Mouse (Mus musculus): ENCODE measurements at regions not wholly inside any gene's neighbourhood (a gene's known extent, or its start where the extent isn't known, plus 50 kb on each side); places are given as distances from the start of the nearest gene placed in this dataset.

- no peak for DNase-seq (ENCODE audit: extremely low spot score)
Measured at GRCm38 (mm10) chr7:75063816-75064215, 245.2 kb downstream of the Sv2b start.

- no peak for DNase-seq (ENCODE audit: extremely low spot score)
Measured at GRCm38 (mm10) chr7:75050231-75050630, 258.8 kb downstream of the Sv2b start.

GRCm38 (mm10) chr7:75049751-75050150, 259.3 kb downstream of the Sv2b start:
- DNase-seq (ENCODE audit: extremely low spot score): no peak

GRCm38 (mm10) chr7:75048822-75049221, 260.2 kb downstream of the Sv2b start:
- DNase-seq (ENCODE audit: extremely low spot score): no peak

DNA sequence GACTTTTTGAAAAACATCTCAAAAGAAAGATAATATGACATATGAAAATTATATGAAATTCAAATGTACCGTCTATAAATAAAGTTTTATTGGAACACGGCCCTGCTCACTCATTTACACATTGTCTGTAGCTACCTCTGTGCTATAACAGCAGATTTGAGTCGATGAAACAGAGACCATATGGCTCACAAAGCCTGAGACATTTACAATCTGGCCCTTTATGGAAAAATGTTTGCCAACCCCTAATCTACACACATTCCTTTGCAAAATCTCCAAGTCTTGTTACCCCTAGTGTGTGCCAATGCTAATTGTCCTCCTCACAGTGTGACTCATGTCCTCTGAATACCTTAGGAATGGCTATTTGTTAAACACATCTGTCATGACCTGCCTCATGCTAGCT, 261.2 kb downstream of the Sv2b start:
- no peak for DNase-seq (ENCODE audit: extremely low spot score)

GRCm38 (mm10) chr7:75040871-75041270, 268.2 kb downstream of the Sv2b start:
- DNase-seq (ENCODE audit: extremely low spot score): no peak

DNA sequence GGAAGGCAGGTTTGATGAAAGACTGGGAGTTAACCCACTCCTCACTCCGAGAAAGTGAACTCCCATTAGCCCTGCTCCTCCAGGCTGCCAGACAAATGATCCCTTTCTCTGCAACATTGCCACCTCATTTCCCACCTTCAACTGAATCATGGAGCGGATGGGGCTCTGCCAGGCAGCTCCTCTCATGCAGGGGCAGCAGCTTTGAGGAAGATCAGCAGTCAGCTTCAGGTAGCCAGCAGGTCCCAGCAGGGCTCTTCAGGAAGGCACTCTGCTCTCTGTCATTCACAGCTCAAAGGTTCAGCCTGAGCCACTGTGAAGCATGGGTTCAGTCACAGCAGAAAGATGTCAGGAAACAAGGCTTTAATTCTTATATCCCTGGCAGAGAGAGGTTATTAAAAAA, 282.9 kb downstream of the Sv2b start:
- DNase-seq (ENCODE audit: extremely low spot score): no peak

GRCm38 (mm10) chr7:75021966-75022365, 287.1 kb downstream of the Sv2b start:
- peak; percentile 4 for DNase-seq (ENCODE audit: extremely low spot score)

DNA sequence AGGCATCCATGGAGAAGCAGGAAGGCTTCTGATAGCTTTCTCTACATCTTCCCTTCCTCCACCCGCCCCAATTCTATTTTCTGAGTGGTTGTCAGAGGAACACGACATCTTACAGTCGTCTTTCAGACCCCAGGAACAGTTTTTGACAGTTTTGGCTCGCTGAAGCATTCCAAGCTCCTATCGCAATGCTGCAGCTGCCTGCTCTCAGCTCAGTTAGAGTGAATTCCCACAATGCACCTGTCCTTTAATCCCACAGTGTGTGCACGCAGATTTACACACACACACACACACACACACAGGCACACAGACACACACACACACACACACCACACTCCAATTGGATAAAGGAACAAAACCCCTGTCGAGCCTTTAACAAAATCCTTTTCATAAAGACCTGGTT, 290.4 kb downstream of the Sv2b start:
- no peak for DNase-seq (ENCODE audit: extremely low spot score)

DNA sequence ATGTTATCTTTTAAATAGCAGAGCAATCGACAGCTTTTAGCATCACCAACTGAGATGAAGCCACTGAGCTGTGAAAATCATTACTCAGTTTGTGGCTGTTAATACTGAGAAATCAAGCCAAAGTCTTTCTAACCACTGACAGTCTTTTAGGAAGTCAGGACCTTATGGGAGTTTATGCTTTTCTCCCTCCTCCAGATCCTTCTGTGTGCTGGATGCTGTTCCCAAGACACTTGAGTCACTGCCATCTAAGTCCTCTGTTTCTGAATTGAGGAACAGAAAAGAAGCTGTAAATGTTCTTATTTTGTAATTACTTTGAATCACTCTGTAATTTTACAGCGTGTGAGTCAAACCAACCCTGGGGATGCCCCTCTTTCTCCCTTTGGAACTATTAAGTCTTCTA, 300.6 kb downstream of the Sv2b start:
- no peak for DNase-seq (ENCODE audit: extremely low spot score)

- DNase-seq (ENCODE audit: extremely low spot score): no peak
Measured at GRCm38 (mm10) chr7:74990198-74990597, 318.9 kb downstream of the Sv2b start.

GRCm38 (mm10) chr7:74979479-74979878, 329.6 kb downstream of the Sv2b start:
- DNase-seq (ENCODE audit: extremely low spot score): no peak

DNA sequence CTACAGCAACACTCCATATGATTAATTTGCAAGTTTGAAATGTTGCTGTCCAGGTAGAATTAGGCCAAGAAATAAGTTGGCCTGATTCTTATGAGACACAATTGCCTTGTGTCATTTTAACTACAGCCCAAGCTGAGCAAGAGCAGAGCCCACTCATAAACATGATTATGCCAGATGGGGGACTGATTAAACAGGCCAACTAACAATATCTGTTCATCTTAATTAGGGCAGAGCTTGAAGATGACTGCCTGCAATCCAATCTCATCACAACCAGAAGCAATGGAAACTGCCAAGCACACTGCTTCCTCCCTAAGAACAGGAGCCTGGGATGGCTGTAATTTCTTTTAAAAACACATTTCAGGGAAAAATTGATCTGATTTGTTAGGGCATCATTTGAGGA, 333.1 kb downstream of the Sv2b start:
- DNase-seq (ENCODE audit: extremely low spot score): no peak

DNA sequence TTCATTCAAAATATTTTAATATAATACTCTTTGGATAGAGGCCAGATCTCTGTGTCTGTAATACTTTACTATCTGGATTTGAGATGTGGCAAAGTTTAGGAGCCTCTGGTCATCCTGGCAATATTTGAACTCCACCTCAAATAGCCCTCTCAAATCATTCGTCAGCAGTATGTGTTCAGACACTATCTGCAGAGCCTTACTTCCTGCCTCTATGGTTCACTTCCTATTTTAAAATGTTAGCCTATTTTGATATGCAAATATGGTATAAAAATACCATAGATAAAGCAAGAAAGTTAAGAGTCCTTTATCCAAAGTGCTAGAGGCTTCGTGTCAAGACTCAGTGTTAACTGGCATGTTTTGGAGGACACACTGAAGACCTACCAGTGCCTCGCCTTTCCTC, 334.6 kb downstream of the Sv2b start:
- no peak for DNase-seq (ENCODE audit: extremely low spot score)

GRCm38 (mm10) chr7:74944421-74945098, 364.5 kb downstream of the Sv2b start:
- no peak for DNase-seq (ENCODE audit: extremely low spot score)

DNA sequence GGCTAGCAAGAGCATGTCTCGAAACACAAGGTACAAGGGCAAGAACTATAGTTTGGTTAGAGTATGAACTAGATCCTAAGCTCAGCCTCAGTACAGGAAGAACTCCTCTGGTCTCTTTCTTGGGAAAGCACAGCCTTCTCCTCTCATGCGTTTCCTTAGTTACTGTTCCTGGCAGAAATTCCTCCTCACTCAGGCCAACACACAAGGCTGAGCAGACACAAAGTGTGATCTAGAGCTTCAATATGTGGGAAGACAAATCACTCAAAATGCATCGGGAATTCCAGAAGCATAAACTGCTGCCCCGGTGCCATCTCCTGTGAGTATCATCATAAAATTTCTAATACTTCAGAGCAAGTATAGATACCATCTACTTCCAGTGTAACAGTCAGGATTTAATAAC, 366.1 kb downstream of the Sv2b start:
- no peak for DNase-seq (ENCODE audit: extremely low spot score)

DNA sequence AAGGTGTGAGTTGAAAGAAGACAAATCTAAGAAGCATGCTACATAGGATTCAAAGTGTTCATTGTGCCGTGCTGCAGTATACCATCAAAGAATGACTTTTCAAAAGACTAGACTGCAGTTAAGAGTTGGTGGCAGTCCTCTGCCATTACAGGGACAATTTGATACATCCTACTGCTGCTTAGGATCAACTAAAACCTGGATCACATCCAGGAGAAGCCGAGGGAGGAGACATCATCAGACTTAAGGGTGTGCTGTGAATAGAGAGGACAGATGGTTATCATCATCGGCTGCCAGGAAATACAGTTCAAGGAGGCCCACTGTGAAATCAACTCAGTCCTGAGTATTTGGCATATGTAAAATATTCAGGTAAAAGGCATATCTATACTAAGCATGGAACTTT, 366.9 kb downstream of the Sv2b start:
- no peak for DNase-seq (ENCODE audit: extremely low spot score)

DNA sequence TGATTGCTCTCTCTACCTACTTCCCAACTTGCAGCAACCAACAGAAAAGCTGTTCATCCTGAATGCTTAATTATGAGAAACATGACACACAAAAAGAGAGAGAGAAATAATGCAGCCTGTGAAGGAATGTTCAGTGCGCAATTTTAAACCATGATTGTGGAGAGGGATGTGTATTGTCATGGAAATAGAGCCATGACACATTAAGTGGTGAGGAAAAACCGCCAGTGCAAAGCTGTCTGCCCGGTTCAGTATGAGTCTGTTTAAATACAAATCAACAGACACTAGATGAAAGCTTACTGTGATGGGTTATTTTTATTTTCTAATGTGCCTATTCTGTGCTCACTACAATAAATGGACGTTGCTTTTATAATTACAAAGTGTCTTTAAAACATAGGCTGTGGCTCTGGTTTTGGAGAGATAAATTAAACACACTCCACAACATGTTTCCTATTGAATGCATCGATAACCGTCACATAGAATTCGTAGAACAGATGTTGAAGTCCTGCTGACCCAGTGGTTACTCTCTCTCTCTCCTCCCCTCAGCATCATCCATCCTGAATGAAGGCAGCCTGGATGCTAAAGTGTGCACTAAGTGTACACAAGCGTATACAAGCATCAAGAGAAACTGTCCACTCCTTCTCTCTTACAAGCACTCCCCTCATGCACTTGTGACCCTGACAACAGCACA, 374.7 kb upstream of the Slco3a1 start:
- DNase-seq (ENCODE audit: extremely low spot score): no peak

DNA sequence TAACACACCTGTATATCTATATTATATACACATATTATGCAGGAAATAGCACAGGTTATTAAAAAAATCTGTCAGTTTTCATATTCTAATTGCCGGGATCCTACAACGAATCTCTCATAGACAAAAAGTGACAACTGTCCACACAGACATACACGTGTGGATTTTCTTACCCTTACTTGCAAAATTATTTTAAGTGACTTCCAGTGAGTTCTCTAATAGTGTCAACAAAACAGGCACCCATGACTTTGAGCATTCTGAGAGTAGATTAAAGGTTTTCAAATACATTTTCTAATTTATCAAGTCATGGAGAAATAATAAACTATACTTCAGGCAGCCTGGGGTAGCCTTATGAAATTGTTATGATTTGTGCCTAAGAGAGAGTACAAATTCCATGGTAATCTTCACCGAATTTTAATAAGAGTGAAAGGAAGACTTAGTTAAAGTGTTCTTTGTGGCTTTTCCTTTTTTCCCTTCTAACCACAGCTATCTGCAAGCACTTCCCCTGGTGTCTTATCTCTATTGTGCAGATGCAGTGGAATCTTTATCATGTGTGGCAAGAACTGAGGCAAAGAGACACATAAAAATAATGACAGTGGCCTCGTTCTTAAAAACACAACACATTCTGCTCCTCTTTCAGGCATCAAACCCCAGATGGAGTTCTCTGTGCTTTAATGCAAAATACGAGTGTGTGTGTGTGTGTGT, 373.8 kb upstream of the Slco3a1 start:
- no peak for DNase-seq (ENCODE audit: extremely low spot score)

GRCm38 (mm10) chr7:74926729-74927128, 372.1 kb upstream of the Slco3a1 start:
- no peak for DNase-seq (ENCODE audit: extremely low spot score)

DNA sequence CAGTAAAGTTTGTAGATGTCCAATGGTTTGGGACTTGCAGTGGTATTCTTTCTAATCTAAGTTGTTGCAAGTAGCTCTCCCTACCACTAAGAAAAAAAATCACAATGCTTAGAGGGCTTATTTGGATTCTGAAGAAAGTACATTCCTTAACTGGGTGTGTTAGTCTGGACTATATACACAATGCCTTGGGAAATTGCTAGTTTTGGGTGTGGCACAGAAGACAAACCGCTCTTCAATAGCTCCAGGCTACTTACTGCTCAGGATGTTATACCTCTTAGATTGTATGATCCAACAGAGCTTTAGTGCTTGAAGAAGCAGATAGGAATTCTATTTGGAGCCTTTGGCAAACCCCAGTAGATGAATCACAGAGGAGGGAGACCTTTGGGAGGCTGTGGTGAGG, 369.6 kb upstream of the Slco3a1 start:
- no peak for DNase-seq (ENCODE audit: extremely low spot score)

- DNase-seq (ENCODE audit: extremely low spot score): no peak
Measured at GRCm38 (mm10) chr7:74908311-74908962, 353.9 kb upstream of the Slco3a1 start.

- DNase-seq (ENCODE audit: extremely low spot score): no peak
Measured at GRCm38 (mm10) chr7:74907391-74907790, 352.8 kb upstream of the Slco3a1 start.

Measured in embryo, embryonic 9.5 days (tissue).